Mouse (Mus musculus) splenic B cell, adult 2 months (primary cell): ENCODE results near the gene Zcchc17.

Experiments
- DNase-seq: peaks from one replicate; pipeline ENCODE4 v3.0.0-alpha.2; 2011; ENCODE audit warnings: low read depth, low spot score
- H3K27me3 ChIP-seq: 2 replicates; pipeline ENCODE4 v1.6.1; 2012; ENCODE audit warnings: mild to moderate bottlenecking, low read length, moderate library complexity, mixed read lengths; ENCODE audit not compliant: control insufficient read depth, poor library complexity, insufficient read depth, severe bottlenecking
- H3K36me3 ChIP-seq: 2 replicates; pipeline ENCODE4 v1.6.1; 2012; ENCODE audit warnings: mild to moderate bottlenecking, low read length, moderate library complexity, mixed read lengths; ENCODE audit not compliant: control insufficient read depth, poor library complexity, insufficient read depth, severe bottlenecking

The Zcchc17 gene

GRCm38 (mm10) chr4:130307851-130308230 is 51.9 kb downstream of the Zcchc17 start:
- Histone ChIP-seq H3K36me3 (no peaks in the 10 kb centered on the region), H3K27me3 (no peaks in the 10 kb centered on the region)
- DNase-seq, result peak; percentile 17

GRCm38 (mm10) chr4:130306796-130307630 is 52.7 kb downstream of the Zcchc17 start:
- Histone ChIP-seq H3K27me3 (no peaks in the 10 kb centered on the region), H3K36me3 (no peaks in the 10 kb centered on the region)
- DNase-seq, result no peak

- Histone ChIP-seq H3K27me3 (no peaks in the 10 kb centered on the region), H3K36me3 (no peaks in the 10 kb centered on the region)
- DNase-seq, result no peak
These were observed 55.0 kb downstream of the Zcchc17 start for GRCm38 (mm10) chr4:130304746-130305145.

GRCm38 (mm10) chr4:130302285-130302870 is 57.4 kb downstream of the Zcchc17 start:
- no peaks in the 10 kb centered on the region for H3K36me3 ChIP-seq
- no peak for DNase-seq
- H3K27me3 ChIP-seq, result no peaks in the 10 kb centered on the region

- no peaks in the 10 kb centered on the region for H3K27me3 ChIP-seq
- no peaks in the 10 kb centered on the region for H3K36me3 ChIP-seq
- no peak for DNase-seq
These were observed 60.1 kb downstream of the Zcchc17 start for GRCm38 (mm10) chr4:130299629-130300018.

- Histone ChIP-seq H3K27me3 (no peaks in the 10 kb centered on the region), H3K36me3 (no peaks in the 10 kb centered on the region)
- DNase-seq, result no peak
These were observed 60.7 kb downstream of the Zcchc17 start for GRCm38 (mm10) chr4:130298877-130299628.

GRCm38 (mm10) chr4:130297123-130297529 is 62.6 kb downstream of the Zcchc17 start:
- Histone ChIP-seq H3K36me3 (no peaks in the 10 kb centered on the region), H3K27me3 (no peaks in the 10 kb centered on the region)
- DNase-seq, result peak; percentile 54

- Histone ChIP-seq H3K36me3 (no peaks in the 10 kb centered on the region), H3K27me3 (no peaks in the 10 kb centered on the region)
- DNase-seq, result no peak
These were observed 63.3 kb downstream of the Zcchc17 start for GRCm38 (mm10) chr4:130296243-130296965.

- H3K27me3 ChIP-seq, result no peaks in the 10 kb centered on the region
- no peak for DNase-seq
- H3K36me3 ChIP-seq, result no peaks in the 10 kb centered on the region
These were observed 64.5 kb downstream of the Zcchc17 start for GRCm38 (mm10) chr4:130295047-130295745.

GRCm38 (mm10) chr4:130294513-130294912 is 65.2 kb downstream of the Zcchc17 start:
- no peaks in the 10 kb centered on the region for H3K27me3 ChIP-seq
- DNase-seq, result no peak
- H3K36me3 ChIP-seq, result no peaks in the 10 kb centered on the region

- DNase-seq, result peak; percentile 81
- no peaks in the 10 kb centered on the region for H3K27me3 ChIP-seq
These were observed 67.5 kb downstream of the Zcchc17 start for GRCm38 (mm10) chr4:130292271-130292670.

GRCm38 (mm10) chr4:130289824-130290223 is 69.9 kb downstream of the Zcchc17 start:
- no peak for DNase-seq
- Histone ChIP-seq H3K36me3 (no peaks in the 10 kb centered on the region), H3K27me3 (no peaks in the 10 kb centered on the region)

More at GRCm38 (mm10) chr4:130292271-130292670, 67.5 kb downstream of the Zcchc17 start:
- no peaks in the 10 kb centered on the region for H3K36me3 ChIP-seq

- Histone ChIP-seq H3K36me3 (no peaks in the 10 kb centered on the region), H3K27me3 (no peaks in the 10 kb centered on the region)
- no peak for DNase-seq
These were observed 73.2 kb downstream of the Zcchc17 start for GRCm38 (mm10) chr4:130286531-130286930.

- Histone ChIP-seq H3K36me3 (no peaks in the 10 kb centered on the region), H3K27me3 (no peaks in the 10 kb centered on the region)
- DNase-seq, result no peak
These were observed 75.9 kb downstream of the Zcchc17 start for GRCm38 (mm10) chr4:130283826-130284225.
